Mouse (Mus musculus) CH12.LX (cell line): ENCODE data around the gene Nebl.

Experiments
- CTCF ChIP-seq, 2 experiments: IDR thresholded peaks in 1 of 2; conservative IDR thresholded peaks in 1 of 2; 2 replicates each; pipeline ENCODE4 v1.5.1; 2011 to 2012; ENCODE audit warnings: low read depth in 2 of 2, low read length in 2 of 2, improper control_type of control experiment in 1 of 2, inconsistent platforms in 1 of 2, mild to moderate bottlenecking in 1 of 2, moderate library complexity in 1 of 2
- E2F4 ChIP-seq: IDR thresholded peaks from 2 replicates; pipeline ENCODE4 v1.6.1; 2011; ENCODE audit warnings: low read depth, low read length, improper control_type of control experiment; ENCODE audit not compliant: insufficient replicate concordance
- JUN ChIP-seq: IDR thresholded peaks from 2 replicates; pipeline ENCODE4 v1.6.1; 2011; ENCODE audit warnings: low read depth, mild to moderate bottlenecking, low read length, improper control_type of control experiment, moderate library complexity; ENCODE audit not compliant: insufficient read depth
- JUND ChIP-seq: conservative IDR thresholded peaks from 2 replicates; pipeline ENCODE4 v1.6.1; 2011; ENCODE audit warnings: low read depth, low read length, improper control_type of control experiment
- MAFK ChIP-seq: IDR thresholded peaks from 2 replicates; pipeline ENCODE4 v1.6.1; 2011; ENCODE audit warnings: low read length, improper control_type of control experiment; ENCODE audit not compliant: insufficient replicate concordance
- MAX ChIP-seq: IDR thresholded peaks from 2 replicates; pipeline ENCODE4 v1.6.1; 2011; ENCODE audit warnings: low read length, improper control_type of control experiment
- MAZ ChIP-seq: IDR thresholded peaks from 2 replicates; pipeline ENCODE4 v1.6.1; 2012; ENCODE audit warnings: low read depth, mild to moderate bottlenecking, inconsistent platforms, low read length, improper control_type of control experiment, moderate library complexity
- MXI1 ChIP-seq: IDR thresholded peaks from 2 replicates; pipeline ENCODE4 v1.6.1; 2011; ENCODE audit warnings: mild to moderate bottlenecking, low read depth, low read length, improper control_type of control experiment
- POLR2A ChIP-seq: IDR thresholded peaks from 2 replicates; pipeline ENCODE4 v1.6.1; 2011; ENCODE audit warnings: low read depth, mild to moderate bottlenecking, improper control_type of control experiment, low read length
- TBP ChIP-seq: conservative IDR thresholded peaks from 2 replicates; pipeline ENCODE4 v1.6.1; 2011; ENCODE audit warnings: low read depth, low read length, improper control_type of control experiment
- TCF12 ChIP-seq: IDR thresholded peaks from 2 replicates; pipeline ENCODE4 v1.6.1; 2014; ENCODE audit warnings: low read depth, mild to moderate bottlenecking, inconsistent platforms, low read length, improper control_type of control experiment
- USF1 ChIP-seq: IDR thresholded peaks from 2 replicates; pipeline ENCODE4 v1.6.1; 2014; ENCODE audit warnings: low read depth, mild to moderate bottlenecking, inconsistent platforms, low read length, improper control_type of control experiment
- ZKSCAN1 ChIP-seq: IDR thresholded peaks from 2 replicates; pipeline ENCODE4 v1.6.1; 2012; ENCODE audit warnings: low read depth, inconsistent platforms, low read length, improper control_type of control experiment, borderline replicate concordance
- ZNF384 ChIP-seq: IDR thresholded peaks from 2 replicates; pipeline ENCODE4 v1.6.1; 2012; ENCODE audit warnings: low read depth, low read length, improper control_type of control experiment, inconsistent platforms

DNA sequence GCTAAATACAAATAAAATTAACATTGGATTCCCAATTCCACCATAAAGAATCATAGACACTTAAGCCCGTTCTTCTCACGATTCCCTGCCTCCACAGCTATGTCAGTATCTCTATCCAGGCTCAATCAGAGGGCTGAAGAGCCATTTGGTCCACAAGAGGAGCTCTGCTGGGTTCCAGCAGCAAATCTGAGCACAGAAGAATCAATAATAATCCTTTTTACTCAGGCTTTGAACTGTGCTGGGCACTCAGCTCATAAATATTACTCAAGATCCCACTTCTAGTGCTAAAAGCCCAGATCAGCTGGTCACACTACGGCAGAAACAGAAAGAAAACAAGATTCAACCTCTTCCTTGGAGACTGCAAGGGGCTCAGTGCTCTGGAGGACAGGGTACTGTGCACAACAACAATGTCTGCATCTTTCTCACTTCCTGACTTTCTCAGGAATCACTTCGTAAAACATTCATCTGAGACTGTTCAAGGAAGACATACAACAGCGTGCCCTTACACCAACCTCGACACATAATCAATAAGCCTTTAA, 10.0 kb downstream of the Nebl start:
- no peak for TF ChIP-seq JUN
- TF ChIP-seq POLR2A = no peak
- TF ChIP-seq CTCF (conservative IDR thresholded peaks at IDR 0.05 in 1 of 2, IDR thresholded peaks at IDR 0.05 in 1 of 2; ENCODE audit: low read depth in 2 of 2, low read length in 2 of 2) = no peak
- no peak for TF ChIP-seq JUND
- no peak for TF ChIP-seq MAZ
- no peak for TF ChIP-seq TBP
- no peak for TF ChIP-seq USF1
- no peak for TF ChIP-seq TCF12
- no peak for TF ChIP-seq ZKSCAN1
- no peak for TF ChIP-seq ZNF384
- no peak for TF ChIP-seq MXI1
- TF ChIP-seq MAX = no peak
- no peak for TF ChIP-seq MAFK
- TF ChIP-seq E2F4 = no peak
